Mouse (Mus musculus) gastrocnemius, postnatal 4 days (tissue): Measurements from ENCODE around the gene Sart1. TPM values are rescaled to one million over a fixed set of nuclear protein-coding genes. Genes with fewer than 3 reads are reported as not detected.

Source experiments
- DNase-seq, 2 experiments: peaks; one replicate each; pipeline ENCODE4 v3.0.0; 2021 to 2022; ENCODE audit warnings: low spot score in 2 of 2, mixed read lengths in 2 of 2
- long read RNA-seq, 2 experiments: library from polyadenylated mRNA; stranded (forward); transcript quantifications; one replicate each; pipeline ENCODE4 v2.0.0; 2021
- total RNA-seq, 2 experiments: library from RNA; stranded (reverse); gene quantifications; 2 replicates each; pipeline ENCODE4 v1.2.3; 2021

The Sart1 gene
- total RNA-seq, result 10 to 100 TPM; 53.3 to 56.8 TPM
- long read RNA-seq, experiment 1, full-length matches to known transcripts, result 50 of 60 reads
- long read RNA-seq, experiment 1, partial matches to known transcripts, result 4 of 60 reads
- long read RNA-seq, experiment 1, other reads (novel, unspliced or antisense), result 6 of 60 reads
- long read RNA-seq, experiment 2, full-length matches to known transcripts, result 74 of 97 reads
- long read RNA-seq, experiment 2, partial matches to known transcripts, result 6 of 97 reads
- long read RNA-seq, experiment 2, other reads (novel, unspliced or antisense), result 17 of 97 reads

- peak; percentile 92 to 95 for DNase-seq
These were observed at the start of gene Sart1 for GRCm38 (mm10) chr19:5388588-5389242. Gene Sart1, minus strand, starts transcription at chr19:5388703.

DNA sequence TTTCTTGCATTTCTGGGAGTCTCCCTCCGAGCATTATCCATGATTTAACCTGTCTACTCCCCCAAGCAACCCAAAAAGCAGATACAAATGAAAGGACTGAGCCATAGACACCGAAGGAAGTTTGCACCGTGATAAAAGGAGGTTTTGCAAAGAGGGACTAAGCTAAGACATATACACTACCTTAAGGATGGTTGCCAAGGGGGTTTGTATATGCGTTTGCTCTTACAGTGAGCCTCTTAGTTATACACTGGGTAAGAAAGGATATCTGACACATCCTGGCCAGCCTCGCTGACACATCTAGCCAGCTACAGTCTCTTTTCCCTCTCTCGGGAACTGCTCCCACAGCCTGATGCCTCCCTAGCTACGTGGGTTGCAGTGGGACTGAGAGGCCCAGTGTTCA is 45.4 kb upstream of the Sart1 start:
- no peak for DNase-seq

GRCm38 (mm10) chr19:5432992-5433852 is 44.7 kb upstream of the Sart1 start:
- no peak for DNase-seq

- DNase-seq, result no peak
These were observed 43.5 kb upstream of the Sart1 start for GRCm38 (mm10) chr19:5431911-5432464.

- DNase-seq, result no peak
These were observed 41.9 kb upstream of the Sart1 start for GRCm38 (mm10) chr19:5430408-5430807.

- DNase-seq, result peak in 1 of 2 experiments; percentile 60
These were observed 41.3 kb upstream of the Sart1 start for GRCm38 (mm10) chr19:5429806-5430205.

- DNase-seq, result no peak
These were observed 40.7 kb upstream of the Sart1 start for GRCm38 (mm10) chr19:5429219-5429618.

GRCm38 (mm10) chr19:5428083-5428482 is 39.6 kb upstream of the Sart1 start:
- DNase-seq, result no peak

- no peak for DNase-seq
These were observed 38.3 kb upstream of the Sart1 start for GRCm38 (mm10) chr19:5426640-5427290.

DNA sequence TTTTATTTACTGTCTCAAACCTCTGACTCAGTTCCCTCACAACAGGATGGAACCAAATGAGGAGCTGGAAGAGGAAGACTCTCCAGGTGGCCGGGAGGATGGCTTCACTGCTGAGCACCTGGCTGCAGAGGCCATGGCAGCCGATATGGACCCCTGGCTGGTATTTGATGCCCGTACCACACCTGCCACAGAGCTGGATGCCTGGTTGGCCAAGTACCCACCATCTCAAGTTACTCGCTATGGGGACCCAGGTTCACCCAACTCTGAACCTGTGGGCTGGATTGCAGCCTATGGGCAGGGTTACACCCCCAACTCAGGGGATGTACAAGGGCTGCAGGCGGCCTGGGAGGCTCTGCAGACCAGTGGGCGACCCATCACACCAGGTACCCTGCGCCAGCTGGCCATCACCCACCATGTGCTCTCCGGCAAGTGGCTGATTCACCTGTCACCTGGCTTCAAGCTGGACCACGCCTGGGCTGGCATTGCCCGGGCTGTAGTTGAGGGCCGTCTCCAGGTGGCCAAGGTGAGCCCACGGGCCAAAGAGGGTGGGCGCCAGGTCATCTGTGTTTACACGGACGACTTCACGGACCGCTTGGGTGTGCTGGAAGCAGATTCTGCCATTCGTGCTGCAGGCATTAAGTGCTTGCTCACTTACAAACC is 37.5 kb upstream of the Sart1 start:
- DNase-seq, result no peak

GRCm38 (mm10) chr19:5424782-5425741 is 36.6 kb upstream of the Sart1 start, which contains the start of the genes Drap1 and AI837181:
Gene Drap1, minus strand, starts transcription at chr19:5424979.
Gene AI837181, plus strand, starts transcription at chr19:5425144.
- peak; percentile 94 to 98 for DNase-seq

DNA sequence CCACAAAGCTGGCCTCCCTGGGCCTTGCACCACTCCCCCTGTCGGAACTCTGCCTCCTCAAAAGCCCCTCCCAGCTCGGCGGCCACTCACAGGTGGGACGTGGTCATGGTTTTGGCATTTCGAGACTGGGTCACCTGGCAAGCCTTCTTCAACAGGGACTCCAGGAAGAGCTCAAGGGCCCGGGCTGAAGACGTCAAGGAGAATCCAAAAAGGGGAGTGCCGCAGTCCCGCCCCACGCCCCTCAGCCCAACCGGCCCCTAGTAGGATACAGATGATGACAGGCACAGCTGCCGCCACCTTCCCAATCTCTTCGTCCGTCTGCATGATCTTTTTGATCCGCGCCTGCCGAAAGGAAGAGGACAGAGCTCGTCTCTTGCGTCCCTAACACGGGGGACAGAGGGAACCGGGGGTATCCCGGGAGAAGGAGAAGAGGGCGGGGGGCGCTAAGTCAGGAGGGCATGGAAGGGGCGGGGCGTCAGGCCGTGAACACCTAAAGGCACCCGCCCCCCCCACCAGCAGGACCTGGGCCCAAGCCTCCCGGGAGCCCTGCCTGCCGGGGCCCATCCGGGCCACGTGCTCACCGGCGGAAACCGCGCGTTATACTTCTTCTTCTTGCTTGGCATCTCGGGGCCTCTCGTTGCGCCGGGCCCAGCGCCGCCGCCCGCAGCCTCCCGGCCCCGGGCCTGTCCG is 35.7 kb upstream of the Sart1 start:
- DNase-seq, result peak in 1 of 2 experiments; percentile 78

GRCm38 (mm10) chr19:5423561-5423960 is 35.1 kb upstream of the Sart1 start:
- no peak for DNase-seq

- DNase-seq, result no peak
These were observed 34.5 kb upstream of the Sart1 start for GRCm38 (mm10) chr19:5422895-5423443.

DNA sequence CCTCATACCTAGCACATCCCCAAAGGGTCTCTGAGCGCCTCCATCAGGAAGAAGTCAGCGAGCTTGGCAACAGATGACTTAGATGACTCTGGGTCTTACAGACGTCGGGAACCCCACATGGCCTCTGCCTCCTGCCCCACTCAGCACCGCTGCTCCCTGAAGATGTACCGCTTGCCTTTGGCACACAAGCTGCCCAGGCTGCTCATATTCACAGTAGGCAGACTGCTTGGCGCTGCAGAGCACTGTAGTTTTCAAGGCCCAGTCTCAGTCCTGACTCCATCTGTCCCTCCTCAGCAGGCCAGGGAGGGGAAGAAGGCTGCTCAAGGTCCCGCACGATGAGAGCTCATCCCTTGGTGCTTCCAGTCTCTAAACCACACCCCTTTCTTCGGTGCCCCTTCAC is 33.8 kb upstream of the Sart1 start:
- DNase-seq, result no peak

GRCm38 (mm10) chr19:5421784-5422183 is 33.3 kb upstream of the Sart1 start:
- no peak for DNase-seq

GRCm38 (mm10) chr19:5420579-5420978 is 32.1 kb upstream of the Sart1 start:
- no peak for DNase-seq

- DNase-seq, result no peak
These were observed 31.1 kb upstream of the Sart1 start for GRCm38 (mm10) chr19:5419630-5420029.
